Mouse (Mus musculus) C2C12 (cell line): ENCODE measurements at regions not wholly inside any gene's neighbourhood (a gene's known extent, or its start where the extent isn't known, plus 50 kb on each side); places are given as distances from the start of the nearest gene placed in this dataset.
A peak's percentile ranks its signal among the peaks of the same experiment; 100 is the strongest.

Experiments used
- H3K27me3 ChIP-seq: one replicate; pipeline ENCODE4 v1.6.1; 2011; ENCODE audit not compliant: control insufficient read depth, insufficient read depth, insufficient read length
- H3K36me3 ChIP-seq: one replicate; pipeline ENCODE4 v1.6.1; 2011; ENCODE audit not compliant: control insufficient read depth, insufficient read depth
- H3K4me3 ChIP-seq: one replicate; pipeline ENCODE4 v1.5.1; 2011; ENCODE audit warnings: mild to moderate bottlenecking, control low read depth; ENCODE audit not compliant: poor library complexity, insufficient read depth, severe bottlenecking
- H3K79me2 ChIP-seq: one replicate; pipeline ENCODE4 v1.6.1; 2011; ENCODE audit not compliant: control insufficient read depth, insufficient read depth
- H3K79me3 ChIP-seq: one replicate; pipeline ENCODE4 v1.6.1; 2011; ENCODE audit warnings: low read depth, control low read depth
- H3ac ChIP-seq: one replicate; pipeline ENCODE3; 2011; ENCODE audit warnings: low read depth; ENCODE audit not compliant: control insufficient read depth, insufficient read length
- CEBPB ChIP-seq: IDR thresholded peaks from one replicate; pipeline ENCODE4 v1.6.1; 2011; ENCODE audit warnings: low read depth, mild to moderate bottlenecking, control low read depth, moderate library complexity
- CTCF ChIP-seq: IDR thresholded peaks from one replicate; pipeline ENCODE4 v1.5.1; 2011; ENCODE audit not compliant: control insufficient read depth, insufficient read depth, insufficient read length
- FOSL1 ChIP-seq: IDR thresholded peaks from one replicate; pipeline ENCODE4 v1.8.0; 2011; ENCODE audit warnings: mild to moderate bottlenecking, low read length; ENCODE audit not compliant: poor library complexity, insufficient read depth, severe bottlenecking
- MAX ChIP-seq: IDR thresholded peaks from one replicate; pipeline ENCODE4 v1.6.1; 2011; ENCODE audit warnings: mild to moderate bottlenecking, control low read depth
- MYOD1 ChIP-seq: IDR thresholded peaks from one replicate; pipeline ENCODE4 v1.6.1; 2011; ENCODE audit warnings: low read depth; ENCODE audit not compliant: control insufficient read depth, insufficient read length
- MYOG ChIP-seq: IDR thresholded peaks from one replicate; pipeline ENCODE4 v1.6.1; 2011; ENCODE audit not compliant: control insufficient read depth, insufficient read length; ENCODE audit errors: extremely low read depth
- USF1 ChIP-seq: IDR thresholded peaks from one replicate; pipeline ENCODE4 v1.6.1; 2011; ENCODE audit warnings: low read depth, mild to moderate bottlenecking, control low read depth, moderate library complexity

GRCm38 (mm10) chr3:21962360-21962782 lies 114.1 kb upstream of the Tbl1xr1 start:
- no peaks in the 10 kb centered on the region for H3K79me2 ChIP-seq
- H3K79me3 ChIP-seq = no peaks in the 10 kb centered on the region
- no peaks in the 10 kb centered on the region for H3K27me3 ChIP-seq
- TF ChIP-seq MYOD1 (no peak), CTCF (no peak), USF1 (no peak), CEBPB (peak; percentile 94), MAX (peak; percentile 46), FOSL1 (no peak), MYOG (no peak)
- H3K4me3 ChIP-seq = no peak overlapping the region
- no peaks in the 10 kb centered on the region for H3K36me3 ChIP-seq
- no peak overlapping the region for H3ac ChIP-seq

- H3K27me3 ChIP-seq = no peaks in the 10 kb centered on the region
- H3K79me3 ChIP-seq = no peaks in the 10 kb centered on the region
- no peak overlapping the region for H3ac ChIP-seq
- TF ChIP-seq MYOD1 (peak; percentile 33), FOSL1 (no peak)
- no peaks in the 10 kb centered on the region for H3K36me3 ChIP-seq
- H3K4me3 ChIP-seq = no peak overlapping the region
- no peaks in the 10 kb centered on the region for H3K79me2 ChIP-seq
These were observed 113.3 kb upstream of the Tbl1xr1 start for GRCm38 (mm10) chr3:21962921-21963732.

- H3K4me3 ChIP-seq = no peak overlapping the region
- H3ac ChIP-seq = no peak overlapping the region
- no peaks in the 10 kb centered on the region for H3K79me3 ChIP-seq
- H3K27me3 ChIP-seq = no peaks in the 10 kb centered on the region
- H3K79me2 ChIP-seq = no peaks in the 10 kb centered on the region
- TF ChIP-seq USF1 = no peak
- no peak for TF ChIP-seq FOSL1
- H3K36me3 ChIP-seq = no peaks in the 10 kb centered on the region
These were observed 112.6 kb upstream of the Tbl1xr1 start for GRCm38 (mm10) chr3:21963733-21964351.

- Histone ChIP-seq H3K79me2 (no peaks in the 10 kb centered on the region), H3K27me3 (no peaks in the 10 kb centered on the region), H3K4me3 (no peak overlapping the region), H3K79me3 (no peaks in the 10 kb centered on the region), H3K36me3 (no peaks in the 10 kb centered on the region), H3ac (no peak overlapping the region)
- no peak for TF ChIP-seq MAX
- no peak for TF ChIP-seq FOSL1
- no peak for TF ChIP-seq USF1
- no peak for TF ChIP-seq MYOD1
- no peak for TF ChIP-seq MYOG
These were observed 112.0 kb upstream of the Tbl1xr1 start for GRCm38 (mm10) chr3:21964438-21964837.

GRCm38 (mm10) chr3:21965556-21965955 lies 110.9 kb upstream of the Tbl1xr1 start:
- H3K27me3 ChIP-seq = no peaks in the 10 kb centered on the region
- H3K79me3 ChIP-seq = no peaks in the 10 kb centered on the region
- no peaks in the 10 kb centered on the region for H3K79me2 ChIP-seq
- TF ChIP-seq FOSL1 (no peak), CEBPB (no peak), MYOG (no peak), MYOD1 (no peak), CTCF (no peak), MAX (no peak), USF1 (no peak)
- H3K36me3 ChIP-seq = no peaks in the 10 kb centered on the region
- H3K4me3 ChIP-seq = no peak overlapping the region
- H3ac ChIP-seq = no peak overlapping the region

GRCm38 (mm10) chr3:21971731-21972130 lies 104.7 kb upstream of the Tbl1xr1 start:
- no peak overlapping the region for H3K4me3 ChIP-seq

More at GRCm38 (mm10) chr3:21971731-21972130, 104.7 kb upstream of the Tbl1xr1 start:
- H3K27me3 ChIP-seq = no peaks in the 10 kb centered on the region
- TF ChIP-seq USF1 = no peak
- no peaks in the 10 kb centered on the region for H3K79me3 ChIP-seq
- H3ac ChIP-seq = no peak overlapping the region
- no peaks in the 10 kb centered on the region for H3K79me2 ChIP-seq
- no peaks in the 10 kb centered on the region for H3K36me3 ChIP-seq
